Mouse (Mus musculus): ENCODE measurements around the gene Tmem140. TPM values are rescaled to one million over a fixed set of nuclear protein-coding genes. Genes with fewer than 3 reads are reported as not detected.

Gene Tmem140
- polyA plus RNA-seq, 1 experiment from 2014 or later = 1.8 TPM

GRCm38 (mm10) chr6:34907696-34908260 lies 44.8 kb downstream of the Tmem140 start:
- Histone ChIP-seq H3K4me3 (ENCODE audit: low read depth, low read length) (no peak overlapping the region), H3K9me3 (ENCODE audit: control insufficient read depth, low read depth, low read length) (no peaks in the 10 kb centered on the region), H3K4me1 (ENCODE audit: control insufficient read depth, insufficient read depth, low read length) (peaks cover 4% of the 10 kb centered on the region; the same call in 1 of the 2 replicates), H3K9ac (replicated peaks; ENCODE audit: low read depth, low read length) (no peak overlapping the region), H3K27me3 (ENCODE audit: control insufficient read depth, insufficient read depth, low read length) (no peaks in the 10 kb centered on the region), H3K27ac (ENCODE audit: low read length) (no peak overlapping the region), H3K36me3 (ENCODE audit: control insufficient read depth, insufficient read depth, low read length) (peaks cover 26% of the 10 kb centered on the region), H3K4me2 (replicated peaks; ENCODE audit: low read depth, low read length) (no peak overlapping the region)
- WGBS = 81% methylated on average over 18 of the region's 18 CpGs
- ATAC-seq (ENCODE audit: insufficient number of reproducible peaks, insufficient read depth, low FRiP score, low read depth) = no peak

- Histone ChIP-seq H3K9me3 (ENCODE audit: control insufficient read depth, low read depth, low read length) (no peaks in the 10 kb centered on the region), H3K4me3 (ENCODE audit: low read depth, low read length) (peak overlapping the region; percentile 68), H3K4me1 (ENCODE audit: control insufficient read depth, insufficient read depth, low read length) (peaks cover 4% of the 10 kb centered on the region; the same call in 1 of the 2 replicates), H3K27ac (ENCODE audit: low read length) (no peak overlapping the region), H3K27me3 (ENCODE audit: control insufficient read depth, insufficient read depth, low read length) (no peaks in the 10 kb centered on the region), H3K36me3 (ENCODE audit: control insufficient read depth, insufficient read depth, low read length) (peaks cover 19% of the 10 kb centered on the region), H3K4me2 (replicated peaks; ENCODE audit: low read depth, low read length) (peak overlapping the region; percentile 78), H3K9ac (replicated peaks; ENCODE audit: low read depth, low read length) (peak overlapping the region; percentile 42; the same call in 1 of the 2 replicates)
- ATAC-seq (ENCODE audit: insufficient number of reproducible peaks, insufficient read depth, low FRiP score, low read depth) = no peak
- 42% methylated on average over 8 of the region's 8 CpGs for WGBS
These were observed 46.8 kb downstream of the Tmem140 start for GRCm38 (mm10) chr6:34909631-34910345.

GRCm38 (mm10) chr6:34910371-34911219 lies 47.6 kb downstream of the Tmem140 start, which contains the start of gene Wdr91:
Gene Wdr91, minus strand, starts transcription at chr6:34910876.
- peak within 1 kb of the TSS; percentile 42; the same call in 1 of the 2 replicates for H3K9ac ChIP-seq (replicated peaks; ENCODE audit: low read depth, low read length)
- H3K4me3 ChIP-seq (ENCODE audit: low read depth, low read length) = peak within 1 kb of the TSS; percentile 68
- no peaks in the 10 kb centered on the region for H3K9me3 ChIP-seq (ENCODE audit: control insufficient read depth, low read depth, low read length)
- peaks cover 12% of the 10 kb centered on the region for H3K36me3 ChIP-seq (ENCODE audit: control insufficient read depth, insufficient read depth, low read length)
- peak within 1 kb of the TSS; percentile 78 for H3K4me2 ChIP-seq (replicated peaks; ENCODE audit: low read depth, low read length)
- peak; percentile 91 for ATAC-seq (ENCODE audit: insufficient number of reproducible peaks, insufficient read depth, low FRiP score, low read depth)
- H3K27me3 ChIP-seq (ENCODE audit: control insufficient read depth, insufficient read depth, low read length) = no peaks in the 10 kb centered on the region
- peaks cover 4% of the 10 kb centered on the region; the same call in 1 of the 2 replicates for H3K4me1 ChIP-seq (ENCODE audit: control insufficient read depth, insufficient read depth, low read length)
- under 1% methylated on average over 64 of the region's 64 CpGs for WGBS
- H3K27ac ChIP-seq (ENCODE audit: low read length) = peak within 1 kb of the TSS; percentile 71

GRCm38 (mm10) chr6:34913341-34914040 lies 50.5 kb downstream of the Tmem140 start:
- Histone ChIP-seq H3K4me1 (ENCODE audit: control insufficient read depth, insufficient read depth, low read length) (peaks cover 4% of the 10 kb centered on the region; the same call in 1 of the 2 replicates), H3K4me3 (ENCODE audit: low read depth, low read length) (no peak overlapping the region), H3K27me3 (ENCODE audit: control insufficient read depth, insufficient read depth, low read length) (no peaks in the 10 kb centered on the region), H3K9ac (replicated peaks; ENCODE audit: low read depth, low read length) (no peak overlapping the region), H3K9me3 (ENCODE audit: control insufficient read depth, low read depth, low read length) (no peaks in the 10 kb centered on the region), H3K27ac (ENCODE audit: low read length) (no peak overlapping the region), H3K36me3 (ENCODE audit: control insufficient read depth, insufficient read depth, low read length) (no peaks in the 10 kb centered on the region), H3K4me2 (replicated peaks; ENCODE audit: low read depth, low read length) (no peak overlapping the region)
- 86% methylated on average over 13 of the region's 13 CpGs for WGBS
- ATAC-seq (ENCODE audit: insufficient number of reproducible peaks, insufficient read depth, low FRiP score, low read depth) = no peak

- no peak for ATAC-seq (ENCODE audit: insufficient number of reproducible peaks, insufficient read depth, low FRiP score, low read depth)
- H3K9ac ChIP-seq (replicated peaks; ENCODE audit: low read depth, low read length) = no peak overlapping the region
- H3K36me3 ChIP-seq (ENCODE audit: control insufficient read depth, insufficient read depth, low read length) = no peaks in the 10 kb centered on the region
- no peaks in the 10 kb centered on the region for H3K27me3 ChIP-seq (ENCODE audit: control insufficient read depth, insufficient read depth, low read length)
- peaks cover 4% of the 10 kb centered on the region; the same call in 1 of the 2 replicates for H3K4me1 ChIP-seq (ENCODE audit: control insufficient read depth, insufficient read depth, low read length)
- no peak overlapping the region for H3K4me3 ChIP-seq (ENCODE audit: low read depth, low read length)
- H3K9me3 ChIP-seq (ENCODE audit: control insufficient read depth, low read depth, low read length) = no peaks in the 10 kb centered on the region
- no peak overlapping the region for H3K4me2 ChIP-seq (replicated peaks; ENCODE audit: low read depth, low read length)
- WGBS = 90% methylated on average over 3 of the region's 3 CpGs
- H3K27ac ChIP-seq (ENCODE audit: low read length) = no peak overlapping the region
These were observed 51.5 kb downstream of the Tmem140 start for GRCm38 (mm10) chr6:34914462-34914861.

- H3K4me3 ChIP-seq (ENCODE audit: low read depth, low read length) = no peak overlapping the region
- H3K4me1 ChIP-seq (ENCODE audit: control insufficient read depth, insufficient read depth, low read length) = no peaks in the 10 kb centered on the region
- H3K36me3 ChIP-seq (ENCODE audit: control insufficient read depth, insufficient read depth, low read length) = no peaks in the 10 kb centered on the region
- no peak for ATAC-seq (ENCODE audit: insufficient number of reproducible peaks, insufficient read depth, low FRiP score, low read depth)
- 63% methylated on average over 7 of the region's 7 CpGs for WGBS
- H3K4me2 ChIP-seq (replicated peaks; ENCODE audit: low read depth, low read length) = no peak overlapping the region
- no peak overlapping the region for H3K9ac ChIP-seq (replicated peaks; ENCODE audit: low read depth, low read length)
- H3K9me3 ChIP-seq (ENCODE audit: control insufficient read depth, low read depth, low read length) = no peaks in the 10 kb centered on the region
- H3K27me3 ChIP-seq (ENCODE audit: control insufficient read depth, insufficient read depth, low read length) = no peaks in the 10 kb centered on the region
- no peak overlapping the region for H3K27ac ChIP-seq (ENCODE audit: low read length)
These were observed 56.2 kb downstream of the Tmem140 start for GRCm38 (mm10) chr6:34919146-34919545.

GRCm38 (mm10) chr6:34919956-34920355 lies 57.0 kb downstream of the Tmem140 start, which contains the start of gene Stra8:
Gene Stra8, plus strand, starts transcription at chr6:34920163.
- H3K9me3 ChIP-seq (ENCODE audit: control insufficient read depth, low read depth, low read length) = no peaks in the 10 kb centered on the region

GRCm38 (mm10) chr6:34920631-34921030 lies 57.7 kb downstream of the Tmem140 start:
- Histone ChIP-seq H3K4me1 (ENCODE audit: control insufficient read depth, insufficient read depth, low read length) (no peaks in the 10 kb centered on the region), H3K9ac (replicated peaks; ENCODE audit: low read depth, low read length) (no peak overlapping the region), H3K27ac (ENCODE audit: low read length) (no peak overlapping the region), H3K9me3 (ENCODE audit: control insufficient read depth, low read depth, low read length) (no peaks in the 10 kb centered on the region), H3K4me2 (replicated peaks; ENCODE audit: low read depth, low read length) (no peak overlapping the region), H3K36me3 (ENCODE audit: control insufficient read depth, insufficient read depth, low read length) (no peaks in the 10 kb centered on the region), H3K4me3 (ENCODE audit: low read depth, low read length) (no peak overlapping the region), H3K27me3 (ENCODE audit: control insufficient read depth, insufficient read depth, low read length) (no peaks in the 10 kb centered on the region)
- ATAC-seq (ENCODE audit: insufficient number of reproducible peaks, insufficient read depth, low FRiP score, low read depth) = no peak
- 93% methylated on average over 12 of the region's 12 CpGs for WGBS

More at GRCm38 (mm10) chr6:34919956-34920355, 57.0 kb downstream of the Tmem140 start, which contains the start of gene Stra8:
- no peak for ATAC-seq (ENCODE audit: insufficient number of reproducible peaks, insufficient read depth, low FRiP score, low read depth)
- Histone ChIP-seq H3K9ac (replicated peaks; ENCODE audit: low read depth, low read length) (no peak within 1 kb of the TSS), H3K4me1 (ENCODE audit: control insufficient read depth, insufficient read depth, low read length) (no peaks in the 10 kb centered on the region), H3K27ac (ENCODE audit: low read length) (no peak within 1 kb of the TSS), H3K4me3 (ENCODE audit: low read depth, low read length) (no peak within 1 kb of the TSS), H3K27me3 (ENCODE audit: control insufficient read depth, insufficient read depth, low read length) (no peaks in the 10 kb centered on the region), H3K4me2 (replicated peaks; ENCODE audit: low read depth, low read length) (no peak within 1 kb of the TSS), H3K36me3 (ENCODE audit: control insufficient read depth, insufficient read depth, low read length) (no peaks in the 10 kb centered on the region)
- 37% methylated on average over 10 of the region's 10 CpGs for WGBS

All from stomach, embryonic 14.5 days (tissue).